9 mouse cellular contexts compared by ENCODE assay signal in genomic region chr2:73005611-73006515, GRCm38 (mm10). TPM values are rescaled to one million over a fixed set of nuclear protein-coding genes. Genes with fewer than 3 reads are reported as not detected.
A peak's percentile ranks its signal among the peaks of the same experiment; 100 is the strongest.
DNase-seq lines count a peak whose midpoint lies in the region; ATAC-seq lines count a peak whose summit lies in the region.
"Had no signal": no experiment of that assay in that cellular context is flagged by ENCODE, and none has a peak within 500 bp of the region (broad histone marks: within the 10 kb centered on the region; RNA-seq: fewer than 3 reads in every experiment).

No protein-coding gene starts in this region.

- peaks cover 13% of the 10 kb centered on the region for H3K9me3 ChIP-seq in heart, embryonic 12.5 days (replicated peaks)

- no peaks in the 10 kb centered on the region for H3K36me3 ChIP-seq in heart, embryonic 12.5 days

- WGBS in heart, embryonic 12.5 days, result 53% methylated on average over 3 of the region's 3 CpGs

- H3K27ac ChIP-seq in heart, embryonic 12.5 days (ENCODE audit: poor library complexity, severe bottlenecking), result peak overlapping the region; percentile 77

- ATAC-seq in heart, embryonic 12.5 days (ENCODE audit: insufficient number of reproducible peaks, low FRiP score), result no peak
- peak; percentile 31 for ATAC-seq in granulocyte monocyte progenitor cell, adult 5-6 weeks (replicated peaks; ENCODE audit: poor library complexity, severe bottlenecking)
- peak; percentile 68 for ATAC-seq in megakaryocyte-erythroid progenitor cell, adult 5-6 weeks (replicated peaks; ENCODE audit: low FRiP score, low TSS enrichment, poor library complexity, severe bottlenecking)

- no peak overlapping the region for H3K4me3 ChIP-seq in heart, embryonic 12.5 days

- H3K4me2 ChIP-seq in heart, embryonic 12.5 days, result no peak overlapping the region

- 0 out of 2 replicates have a peak overlapping the region, but pooled peaks have one; percentile 39 for H3K9ac ChIP-seq in heart, embryonic 12.5 days

- DNase-seq in heart, postnatal 4 days, result no peak
- DNase-seq in MN1 (ENCODE audit: low spot score), result peak; percentile 27
- DNase-seq in frontal cortex, adult 2 months (ENCODE audit: extremely low spot score in 1 of 2, low spot score in 1 of 2), result no peak
- no peak for DNase-seq in spleen, adult 18-20 months
- no peak for DNase-seq in urinary bladder, postnatal 10 days (ENCODE audit: low spot score)
- DNase-seq: gastrocnemius, postnatal 10 days had no signal

- H3K27me3 ChIP-seq in heart, embryonic 12.5 days (replicated peaks), result no peaks in the 10 kb centered on the region

- peaks cover 32% of the 10 kb centered on the region for H3K4me1 ChIP-seq in heart, embryonic 12.5 days (replicated peaks)

RNA-seq across cellular contexts. Expression of gene Gm11084, which starts 19.3 kb away (rescaled TPM):
- not detected in 2 replicates for polyA plus RNA-seq in heart, embryonic 12.5 days (2016; fragmentation: Nextera tagmentation; extraction: Ambion mirVana)
- total RNA-seq in heart, postnatal 4 days (2021), result not detected
- total RNA-seq in granulocyte monocyte progenitor cell, adult 5-6 weeks (2014; fragmentation: Nextera tagmentation), result not detected in 2 replicates
- total RNA-seq in granulocyte monocyte progenitor cell, adult 5-6 weeks (2017), result not detected in 2 replicates
- not detected in 2 replicates for total RNA-seq in megakaryocyte-erythroid progenitor cell, adult 5-6 weeks (2014; fragmentation: Nextera tagmentation)
- not detected in 2 replicates for total RNA-seq in megakaryocyte-erythroid progenitor cell, adult 5-6 weeks (2017)
- polyA plus RNA-seq in frontal cortex, adult 2 months (2012; rRNA removed), result not detected in 2 replicates
- total RNA-seq: gastrocnemius, postnatal 10 days had no signal

RNA-seq across cellular contexts. Expression of gene Sp3, which starts 25.6 kb away (rescaled TPM):
- polyA plus RNA-seq in heart, embryonic 12.5 days (2016; fragmentation: Nextera tagmentation; extraction: Ambion mirVana), result 43.8 and 44.6 TPM in 2 replicates
- total RNA-seq in heart, postnatal 4 days (2021), result 10 to 100 TPM; 69.3 to 70.3 TPM
- 74.7 and 79.6 TPM in 2 replicates for total RNA-seq in granulocyte monocyte progenitor cell, adult 5-6 weeks (2014; fragmentation: Nextera tagmentation)
- total RNA-seq in granulocyte monocyte progenitor cell, adult 5-6 weeks (2017), result 123 and 136 TPM in 2 replicates
- total RNA-seq in megakaryocyte-erythroid progenitor cell, adult 5-6 weeks (2014; fragmentation: Nextera tagmentation), result 72.7 and 84.4 TPM in 2 replicates
- total RNA-seq in megakaryocyte-erythroid progenitor cell, adult 5-6 weeks (2017), result 101 and 111 TPM in 2 replicates
- 29.9 and 34.5 TPM in 2 replicates for polyA plus RNA-seq in frontal cortex, adult 2 months (2012; rRNA removed)
